Mouse (Mus musculus) liver, embryonic 13.5 days (tissue): ENCODE measurements around the gene Smyd3. TPM values are rescaled to one million over a fixed set of nuclear protein-coding genes. Genes with fewer than 3 reads are reported as not detected.

Experiments
- ATAC-seq: fragments of 200-750 bp; cut with Nextera tagmentation; 2 replicates; pipeline ENCODE4 v1.8.0; 2017; ENCODE audit warnings: low read depth, mild to moderate bottlenecking, moderate number of reproducible peaks, moderate library complexity
- DNase-seq: peaks from one replicate; pipeline ENCODE4 v3.0.0; 2022
- H3K27ac ChIP-seq: fragments of 300-500 bp; sonication (generic); 2 replicates; pipeline ENCODE4 v1.5.1; 2015; ENCODE audit warnings: moderate library complexity, mild to moderate bottlenecking, inconsistent platforms
- H3K27me3 ChIP-seq: fragments of 300-500 bp; sonication (generic); 2 replicates; pipeline ENCODE4 v1.6.1; 2015; ENCODE audit warnings: mild to moderate bottlenecking, inconsistent platforms
- H3K36me3 ChIP-seq: fragments of 300-500 bp; sonication (generic); 2 replicates; pipeline ENCODE4 v1.6.1; 2015; ENCODE audit warnings: mild to moderate bottlenecking, inconsistent platforms
- H3K4me1 ChIP-seq: fragments of 300-500 bp; sonication (generic); replicated peaks from 2 replicates; pipeline ENCODE4 v1.6.1; 2015; ENCODE audit warnings: inconsistent platforms
- H3K4me2 ChIP-seq: fragments of 300-500 bp; sonication (generic); 2 replicates; pipeline ENCODE4 v1.6.1; 2015; ENCODE audit warnings: inconsistent platforms, mild to moderate bottlenecking, moderate library complexity
- H3K4me3 ChIP-seq: fragments of 300-500 bp; sonication (generic); replicated peaks from 2 replicates; pipeline ENCODE4 v1.5.1; 2015; ENCODE audit warnings: mild to moderate bottlenecking, inconsistent platforms
- H3K9ac ChIP-seq: fragments of 300-500 bp; sonication (generic); 2 replicates; pipeline ENCODE4 v1.6.1; 2015; ENCODE audit warnings: mild to moderate bottlenecking, inconsistent platforms
- H3K9me3 ChIP-seq: fragments of 300-500 bp; sonication (generic); replicated peaks from 2 replicates; pipeline ENCODE4 v1.6.1; 2016; ENCODE audit warnings: inconsistent platforms
- WGBS: fragments of 180-500 bp; shearing (Covaris S2); methylation state at CpG from one replicate; pipeline ENCODE4 v1.1.7; 2015; ENCODE audit not compliant: insufficient replicate concordance; 5-methylcytosine and 5-hydroxymethylcytosine counted together
- polyA plus RNA-seq: library from polyadenylated mRNA; unstranded; fragments of >200 nt; fragmentation: Nextera tagmentation; extraction: Ambion mirVana; gene quantifications from 2 replicates; pipeline ENCODE4 v1.2.1, GENCODE M21; 2015

Gene Smyd3
- polyA plus RNA-seq, 1 experiment from 2014 or later: 6.6 TPM

DNA sequence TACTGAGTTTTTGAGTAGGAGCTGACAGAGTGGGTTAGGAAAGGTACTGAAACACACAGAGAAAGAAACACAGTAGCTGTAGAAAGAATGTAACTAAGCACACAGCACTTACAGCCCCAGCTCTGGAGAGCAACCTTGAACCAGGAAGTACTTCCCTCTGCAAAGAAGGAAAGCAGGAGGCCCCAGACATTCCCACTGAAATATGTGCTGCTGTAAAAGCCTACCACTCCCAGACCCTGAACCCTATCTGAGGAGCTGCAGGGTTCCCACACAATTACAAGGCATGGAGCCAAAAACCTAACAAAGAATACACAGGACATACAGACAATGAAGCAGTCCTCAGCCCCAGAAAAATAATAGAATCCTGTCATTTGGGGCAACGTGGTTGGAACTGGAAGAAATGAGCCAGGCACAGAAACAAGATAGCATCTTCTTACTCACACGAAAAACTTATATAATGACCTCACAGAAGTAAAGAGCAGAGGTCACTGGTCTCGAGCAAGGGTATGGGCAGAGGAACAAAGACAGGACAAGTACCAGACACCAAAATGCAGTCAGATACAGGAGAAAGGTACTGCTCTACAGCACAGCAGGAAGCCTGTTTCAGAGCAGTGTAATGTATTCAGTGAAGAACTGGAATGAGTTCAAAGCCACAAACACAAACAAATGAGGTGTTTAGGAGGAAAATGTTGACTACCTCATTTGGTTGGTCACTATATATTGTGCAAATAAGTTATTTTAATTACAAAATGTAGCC is 31.9 kb downstream of the Smyd3 start:
- Histone ChIP-seq H3K9ac (no peak overlapping the region), H3K4me1 (no peaks in the 10 kb centered on the region), H3K4me2 (no peak overlapping the region), H3K4me3 (no peak overlapping the region), H3K27me3 (no peaks in the 10 kb centered on the region), H3K27ac (no peak overlapping the region), H3K36me3 (peaks cover 3% of the 10 kb centered on the region; the same call in 1 of the 2 replicates), H3K9me3 (no peaks in the 10 kb centered on the region)
- ATAC-seq (no peak), DNase-seq (no peak)
- WGBS: 32% methylated on average over 3 of the region's 3 CpGs

DNA sequence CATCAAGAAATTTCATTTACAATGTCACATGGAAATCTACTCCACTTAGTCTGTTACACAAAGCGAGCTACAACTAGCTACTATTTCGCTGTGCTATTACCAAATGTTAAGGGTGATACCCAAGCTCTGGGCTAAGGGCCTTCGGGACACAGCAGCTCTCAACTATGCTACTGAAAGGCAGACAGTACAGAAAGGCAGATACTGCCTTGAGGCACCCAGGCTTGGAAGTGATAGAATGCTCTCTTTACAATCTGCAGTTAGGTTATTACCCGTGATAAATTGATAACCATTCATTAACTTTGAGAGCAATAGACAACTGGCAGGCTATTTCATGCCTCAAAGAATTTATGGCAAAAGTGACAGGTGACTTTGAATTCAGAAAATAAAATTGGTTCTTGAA is 37.0 kb downstream of the Smyd3 start:
- Histone ChIP-seq H3K9me3 (no peaks in the 10 kb centered on the region), H3K4me3 (no peak overlapping the region), H3K27me3 (no peaks in the 10 kb centered on the region), H3K27ac (no peak overlapping the region), H3K4me1 (no peaks in the 10 kb centered on the region), H3K4me2 (no peak overlapping the region), H3K36me3 (no peaks in the 10 kb centered on the region), H3K9ac (no peak overlapping the region)
- ATAC-seq: no peak
- no peak for DNase-seq
- WGBS: 62% methylated on average over 4 of the region's 4 CpGs

DNA sequence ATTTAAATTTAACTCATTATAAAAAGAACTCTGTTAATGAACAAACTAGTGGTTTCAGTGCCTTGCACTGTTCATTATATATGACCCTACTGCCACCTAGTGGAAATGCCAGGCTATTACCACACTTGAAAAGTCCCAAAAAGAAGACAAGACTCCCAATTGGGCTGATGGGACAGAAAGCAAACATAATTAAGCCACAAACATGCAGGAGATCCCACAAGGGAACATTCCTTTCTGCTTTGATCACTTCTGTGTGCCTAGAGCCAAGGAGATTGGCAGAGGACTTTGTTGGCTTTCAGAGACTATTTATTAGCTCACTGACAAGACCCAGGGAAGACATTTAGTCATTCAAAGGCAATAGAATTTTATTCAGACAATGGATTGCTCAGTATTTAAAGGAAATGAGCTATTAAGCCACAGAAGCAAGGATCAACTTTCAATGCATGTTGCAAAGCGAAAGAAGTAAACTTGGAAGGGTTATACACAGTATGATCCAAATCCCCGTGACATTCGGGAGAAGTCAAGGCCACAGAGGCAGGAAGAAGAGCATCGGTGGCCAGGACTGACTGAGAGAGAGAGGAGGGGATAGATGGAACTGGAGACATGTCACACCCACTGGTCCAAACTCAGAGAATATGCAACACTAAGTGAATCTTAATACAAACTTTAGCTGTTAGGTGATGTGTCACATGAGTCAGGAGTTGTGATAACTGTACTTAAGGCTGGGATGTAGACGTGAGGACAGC is 40.5 kb downstream of the Smyd3 start:
- WGBS: 71% methylated on average over 5 of the region's 5 CpGs
- peaks cover 9% of the 10 kb centered on the region for H3K36me3 ChIP-seq

DNA sequence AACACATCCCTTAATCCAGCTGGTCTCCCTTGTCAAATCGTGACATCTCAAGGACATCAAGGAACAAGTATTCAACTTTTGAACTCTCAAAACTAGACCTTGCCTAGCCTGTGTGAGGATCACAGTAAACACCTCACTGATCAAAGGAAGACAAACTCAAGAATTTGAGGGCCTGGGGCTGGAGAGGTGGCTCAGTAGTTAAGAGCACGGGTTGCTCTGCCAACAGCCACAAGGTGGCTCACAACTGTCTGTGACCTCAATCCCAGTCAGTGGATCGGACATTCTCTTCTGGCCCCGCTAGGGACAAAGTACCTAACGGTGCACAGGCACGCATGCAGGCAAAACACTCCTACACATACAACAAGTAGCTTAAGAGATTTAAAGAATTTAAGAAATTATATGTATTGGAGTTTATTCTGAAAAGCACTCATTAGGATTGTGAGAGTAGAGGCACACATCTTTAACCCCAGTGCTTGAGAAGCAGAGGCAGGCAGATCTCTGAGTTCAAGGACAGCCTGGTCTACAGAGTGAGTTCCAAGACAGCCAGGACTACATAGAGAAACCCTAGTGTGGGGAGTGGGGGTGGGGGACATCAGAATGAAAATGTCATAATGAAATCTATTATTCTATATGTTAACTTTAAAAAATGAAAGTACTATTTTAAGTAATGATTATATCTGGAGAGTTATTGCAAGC is 41.2 kb downstream of the Smyd3 start:
- peaks cover 4% of the 10 kb centered on the region; the same call in 1 of the 2 replicates for H3K9me3 ChIP-seq
- H3K27ac ChIP-seq: no peak overlapping the region
- H3K4me3 ChIP-seq: no peak overlapping the region
- no peak for DNase-seq
- no peak overlapping the region for H3K4me2 ChIP-seq
- 57% methylated on average over 6 of the region's 6 CpGs for WGBS
- no peak for ATAC-seq
- H3K36me3 ChIP-seq: peaks cover 14% of the 10 kb centered on the region
- no peaks in the 10 kb centered on the region for H3K27me3 ChIP-seq
- H3K4me1 ChIP-seq: no peaks in the 10 kb centered on the region
- H3K9ac ChIP-seq: no peak overlapping the region

More for the DNA sequence above, 40.5 kb downstream of the Smyd3 start:
- Histone ChIP-seq H3K27ac (no peak overlapping the region), H3K9me3 (peaks cover under 1% of the 10 kb centered on the region; the same call in 1 of the 2 replicates), H3K27me3 (no peaks in the 10 kb centered on the region), H3K4me1 (no peaks in the 10 kb centered on the region), H3K4me3 (no peak overlapping the region), H3K4me2 (no peak overlapping the region), H3K9ac (no peak overlapping the region)
- ATAC-seq (no peak), DNase-seq (peak; percentile 16)

DNA sequence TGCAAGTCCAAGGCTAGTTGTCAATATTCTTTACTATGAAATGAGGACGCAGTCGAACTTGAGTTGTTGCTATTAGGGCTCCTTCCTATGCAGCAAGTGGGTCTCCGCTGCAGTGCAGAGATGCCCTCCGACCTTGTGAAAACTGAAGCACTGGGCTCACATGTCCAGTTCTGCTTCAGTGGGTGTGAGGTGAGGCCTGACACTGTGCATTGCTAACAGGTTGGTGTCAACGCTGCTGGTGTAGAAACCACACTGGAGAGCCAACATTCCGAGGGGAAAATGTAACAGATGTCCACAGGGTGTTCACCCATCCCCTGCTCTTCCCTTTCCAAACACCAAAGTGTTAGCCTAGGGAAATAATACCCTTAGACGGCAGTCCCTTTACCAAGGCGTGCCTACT is 43.1 kb downstream of the Smyd3 start:
- H3K4me1 ChIP-seq: no peaks in the 10 kb centered on the region
- no peak overlapping the region for H3K27ac ChIP-seq
- H3K4me3 ChIP-seq: no peak overlapping the region
- WGBS: 81% methylated on average over 8 of the region's 8 CpGs
- H3K36me3 ChIP-seq: peaks cover 14% of the 10 kb centered on the region
- peaks cover 4% of the 10 kb centered on the region; the same call in 1 of the 2 replicates for H3K9me3 ChIP-seq
- ATAC-seq (no peak), DNase-seq (no peak)
- no peaks in the 10 kb centered on the region for H3K27me3 ChIP-seq
- H3K9ac ChIP-seq: no peak overlapping the region
- no peak overlapping the region for H3K4me2 ChIP-seq

DNA sequence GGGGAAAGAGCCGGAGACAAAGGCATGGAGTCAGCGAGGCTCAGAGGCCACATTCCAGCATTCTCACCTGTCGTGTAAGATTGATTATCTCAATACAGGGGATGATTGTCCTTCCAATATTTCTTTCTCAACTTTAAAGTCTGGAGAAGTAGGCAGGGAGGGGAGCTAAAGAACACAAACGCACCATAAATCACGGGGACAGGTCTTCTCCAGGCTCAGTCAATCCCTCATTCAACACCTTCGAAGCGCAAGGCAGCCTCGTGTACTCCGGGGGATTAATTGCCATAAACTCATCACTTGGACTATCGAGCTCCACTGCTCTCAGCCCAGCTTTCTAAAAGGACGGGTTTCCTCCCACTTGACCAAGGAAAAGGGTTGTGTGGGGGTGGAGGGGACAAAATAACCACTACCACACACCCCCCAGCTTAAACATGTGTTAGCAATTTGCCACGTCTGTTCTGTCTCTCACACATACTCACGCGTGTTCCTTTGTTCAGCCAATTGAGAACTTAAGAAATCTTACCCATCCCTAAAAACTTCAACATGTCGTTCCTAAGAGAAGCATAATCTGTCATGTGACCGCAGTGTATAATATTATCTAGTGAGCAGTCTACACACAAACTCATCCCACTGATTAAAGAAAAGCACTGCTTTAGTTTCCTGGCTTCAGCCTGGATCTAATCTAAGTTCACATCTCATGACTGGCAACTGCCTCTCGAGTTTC is 43.8 kb downstream of the Smyd3 start:
- H3K36me3 ChIP-seq: peaks cover 14% of the 10 kb centered on the region
- H3K4me1 ChIP-seq: no peaks in the 10 kb centered on the region
- peaks cover 4% of the 10 kb centered on the region; the same call in 1 of the 2 replicates for H3K9me3 ChIP-seq
- WGBS: 78% methylated on average over 17 of the region's 17 CpGs
- H3K9ac ChIP-seq: no peak overlapping the region
- no peak overlapping the region for H3K4me3 ChIP-seq
- ATAC-seq (no peak), DNase-seq (no peak)
- H3K27ac ChIP-seq: no peak overlapping the region
- no peaks in the 10 kb centered on the region for H3K27me3 ChIP-seq
- no peak overlapping the region for H3K4me2 ChIP-seq

DNA sequence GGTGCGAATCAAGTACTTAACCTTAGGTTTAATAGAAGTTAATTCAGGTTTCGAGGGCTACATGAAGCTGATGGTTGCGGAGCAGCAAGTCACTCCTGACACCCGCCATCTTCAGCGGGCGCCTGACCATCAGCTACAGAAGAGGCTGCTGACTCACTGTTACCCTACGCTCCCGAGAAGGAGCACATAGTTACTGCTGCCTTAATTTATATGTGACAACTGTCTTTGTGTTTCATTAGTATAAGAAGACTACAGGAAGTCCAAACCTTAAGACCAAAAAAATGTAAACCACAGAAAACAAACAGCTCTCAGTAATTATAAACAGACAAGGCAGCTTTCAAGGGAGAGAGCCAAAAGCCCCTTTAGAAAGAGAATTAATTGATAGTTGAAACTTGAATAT is 49.9 kb downstream of the Smyd3 start:
- Histone ChIP-seq H3K4me3 (no peak overlapping the region), H3K36me3 (peaks cover 11% of the 10 kb centered on the region), H3K9ac (no peak overlapping the region), H3K4me1 (no peaks in the 10 kb centered on the region), H3K4me2 (no peak overlapping the region), H3K27me3 (no peaks in the 10 kb centered on the region), H3K9me3 (peaks cover 4% of the 10 kb centered on the region; the same call in 1 of the 2 replicates), H3K27ac (no peak overlapping the region)
- no peak for DNase-seq
- no peak for ATAC-seq
- 75% methylated on average over 8 of the region's 8 CpGs for WGBS

DNA sequence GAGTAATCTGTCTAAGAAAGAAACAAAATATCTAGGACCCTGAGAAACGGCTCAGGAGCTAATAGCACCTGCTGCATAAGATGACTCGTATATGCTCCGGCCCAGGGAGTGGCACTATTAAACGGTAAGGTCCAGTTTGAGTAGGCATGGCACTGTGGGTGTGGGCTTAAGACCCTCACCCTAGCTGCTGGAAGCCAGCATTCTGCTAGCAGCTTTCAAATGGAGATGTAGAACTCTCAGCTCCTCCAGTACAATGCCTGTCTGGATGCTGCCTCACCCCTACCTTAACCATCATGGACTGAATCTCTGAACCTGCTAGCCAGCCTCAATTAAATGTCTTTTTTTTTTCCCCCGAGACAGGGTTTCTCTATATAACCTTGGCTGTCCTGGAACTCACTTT is 55.5 kb downstream of the Smyd3 start:
- no peak overlapping the region for H3K27ac ChIP-seq
- no peaks in the 10 kb centered on the region for H3K36me3 ChIP-seq
- no peak for ATAC-seq
- H3K9me3 ChIP-seq: no peaks in the 10 kb centered on the region
- WGBS: 72% methylated on average over 5 of the region's 5 CpGs
- no peaks in the 10 kb centered on the region for H3K27me3 ChIP-seq
- no peak overlapping the region for H3K4me3 ChIP-seq
- H3K4me1 ChIP-seq: no peaks in the 10 kb centered on the region
- no peak for DNase-seq
- H3K4me2 ChIP-seq: no peak overlapping the region
- no peak overlapping the region for H3K9ac ChIP-seq

DNA sequence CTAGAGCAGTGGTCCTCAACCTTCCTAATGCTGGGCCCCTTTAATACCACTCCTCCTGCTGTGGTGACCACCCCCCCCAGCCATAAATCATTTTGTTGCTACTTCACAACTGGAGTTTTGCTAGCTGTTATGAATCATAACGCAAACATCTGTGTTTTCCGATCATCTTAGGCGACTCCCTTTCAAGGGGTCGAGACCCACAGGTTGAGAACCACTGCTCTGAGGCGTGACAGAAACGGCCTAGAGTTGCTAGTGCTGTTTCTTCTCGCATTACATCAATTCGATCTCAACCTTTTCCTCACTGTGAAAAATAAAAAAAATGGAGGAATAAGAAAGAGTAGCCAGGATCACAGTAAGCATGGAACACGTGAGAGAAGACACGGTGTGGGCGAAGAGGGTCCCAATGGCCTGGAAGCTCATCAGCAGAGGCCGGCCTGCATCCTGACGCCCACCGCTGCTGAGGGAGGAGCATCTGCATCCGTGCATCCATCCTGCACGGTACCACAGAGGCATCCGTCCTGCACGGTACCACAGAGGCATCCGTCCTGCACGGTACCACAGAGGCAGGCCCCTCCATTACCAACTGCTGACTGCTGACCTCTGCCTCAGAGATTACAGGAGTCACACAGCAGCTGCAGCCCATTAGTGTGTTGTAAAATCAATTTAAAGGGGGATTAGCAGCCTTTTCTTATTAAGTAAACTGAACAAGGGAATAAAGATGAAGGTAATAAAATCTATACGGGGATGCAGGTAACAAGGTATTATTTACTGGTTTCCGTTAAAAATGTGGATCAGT is 56.6 kb downstream of the Smyd3 start:
- no peak overlapping the region for H3K27ac ChIP-seq
- no peaks in the 10 kb centered on the region for H3K9me3 ChIP-seq
- WGBS: 74% methylated on average over 22 of the region's 22 CpGs
- no peak overlapping the region for H3K4me2 ChIP-seq
- no peaks in the 10 kb centered on the region for H3K27me3 ChIP-seq
- ATAC-seq: no peak
- H3K4me3 ChIP-seq: no peak overlapping the region
- H3K4me1 ChIP-seq: no peaks in the 10 kb centered on the region
- DNase-seq: no peak
- H3K9ac ChIP-seq: no peak overlapping the region
- no peaks in the 10 kb centered on the region for H3K36me3 ChIP-seq

DNA sequence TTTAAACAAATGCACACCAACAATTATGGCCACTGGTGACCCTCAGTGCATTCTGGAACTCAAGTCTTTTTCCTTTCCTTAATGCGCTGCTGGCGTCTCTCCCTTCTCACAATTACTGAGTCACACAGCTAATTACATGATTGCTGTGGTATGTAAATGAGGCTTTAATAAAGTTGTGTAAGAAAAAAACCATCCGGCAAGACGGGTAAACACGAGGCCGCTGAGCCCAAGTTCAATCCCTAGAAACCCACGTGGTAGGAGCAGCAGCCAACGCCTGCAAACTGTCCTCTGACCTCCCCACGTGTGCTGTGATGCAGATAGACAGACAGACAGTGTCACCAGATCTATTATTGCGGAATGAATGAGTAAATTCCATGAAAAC is 58.9 kb downstream of the Smyd3 start:
- 0 out of 2 replicates have a peak, but pooled peaks cover 4% of the 10 kb centered on the region for H3K4me1 ChIP-seq
- H3K9me3 ChIP-seq: no peaks in the 10 kb centered on the region
- H3K27me3 ChIP-seq: no peaks in the 10 kb centered on the region
- H3K4me3 ChIP-seq: no peak overlapping the region
- ATAC-seq (no peak), DNase-seq (no peak)
- no peaks in the 10 kb centered on the region for H3K36me3 ChIP-seq
- H3K4me2 ChIP-seq: no peak overlapping the region
- WGBS: 80% methylated on average over 10 of the region's 10 CpGs
- no peak overlapping the region for H3K9ac ChIP-seq
- no peak overlapping the region for H3K27ac ChIP-seq
